Mouse (Mus musculus): ENCODE results near the gene Ip6k2. TPM values are rescaled to one million over a fixed set of nuclear protein-coding genes. Genes with fewer than 3 reads are reported as not detected.

Ip6k2 gene
- polyA plus RNA-seq, 1 experiment from 2014 or later = 28.6 TPM

DNA sequence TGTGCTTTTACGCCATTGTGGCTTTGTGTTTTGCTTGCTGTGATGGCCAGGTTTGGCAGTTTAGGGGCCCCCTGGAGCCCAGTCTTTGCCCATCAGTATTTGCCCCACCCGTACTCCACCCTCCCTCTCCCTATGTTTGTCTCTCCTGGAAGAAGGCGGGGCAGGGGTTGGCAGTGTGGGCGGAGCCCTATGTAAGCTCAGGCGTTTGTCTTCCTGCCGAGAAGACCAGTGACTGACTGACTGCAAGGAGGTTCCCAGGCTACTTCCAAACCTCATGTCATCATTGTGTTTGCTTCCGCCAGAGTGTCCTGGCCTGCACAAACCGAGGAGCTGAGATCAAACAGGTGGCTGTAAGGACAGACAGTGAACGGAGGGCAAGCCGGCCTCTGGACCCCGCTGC, 12.2 kb downstream of the Ip6k2 start:
- H3K27ac ChIP-seq = no peak overlapping the region
- H3K79me2 ChIP-seq (ENCODE audit: inconsistent target) = peaks cover 63% of the 10 kb centered on the region
- WGBS (ENCODE audit: missing documents) = 71% methylated on average over 11 of the region's 11 CpGs
- H3K4me3 ChIP-seq (ENCODE audit: inconsistent target) = no peak overlapping the region
- H3K36me3 ChIP-seq (ENCODE audit: inconsistent target) = peaks cover 47% of the 10 kb centered on the region

DNA sequence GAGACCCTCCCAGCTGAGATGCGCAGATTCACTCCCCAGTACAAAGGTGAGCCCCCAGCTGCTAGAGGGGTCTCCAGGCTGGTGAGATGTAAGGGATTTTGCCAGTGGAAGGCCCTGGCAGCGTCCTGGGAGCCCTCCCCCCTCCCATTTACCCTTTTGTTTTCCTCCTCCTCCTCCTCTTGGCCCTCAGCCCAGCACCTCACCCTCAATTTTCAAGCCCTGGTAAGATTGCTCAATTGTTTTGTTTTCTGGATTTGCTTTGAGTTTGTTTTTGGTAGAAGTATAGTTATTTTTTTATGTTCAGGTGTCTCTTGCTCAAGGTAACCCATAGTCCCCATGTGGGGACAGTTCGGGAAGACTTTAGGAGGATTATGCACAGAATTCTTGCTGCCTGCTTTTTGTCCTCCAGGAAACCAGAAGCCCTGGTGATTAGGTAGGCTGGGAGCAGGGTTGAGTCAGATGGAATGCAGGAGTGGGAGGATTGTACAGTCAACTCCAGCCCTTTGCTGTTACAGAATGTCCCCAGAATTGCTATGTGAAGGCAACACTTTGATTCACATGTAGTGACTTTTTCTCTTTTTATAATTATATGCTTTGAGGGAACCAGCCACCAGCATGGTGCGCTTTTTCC, 12.9 kb downstream of the Ip6k2 start:
- Histone ChIP-seq H3K36me3 (ENCODE audit: inconsistent target) (peaks cover 50% of the 10 kb centered on the region), H3K4me3 (ENCODE audit: inconsistent target) (no peak overlapping the region), H3K79me2 (ENCODE audit: inconsistent target) (peaks cover 55% of the 10 kb centered on the region), H3K27ac (no peak overlapping the region)
- 90% methylated on average over 4 of the region's 4 CpGs for WGBS (ENCODE audit: missing documents)

DNA sequence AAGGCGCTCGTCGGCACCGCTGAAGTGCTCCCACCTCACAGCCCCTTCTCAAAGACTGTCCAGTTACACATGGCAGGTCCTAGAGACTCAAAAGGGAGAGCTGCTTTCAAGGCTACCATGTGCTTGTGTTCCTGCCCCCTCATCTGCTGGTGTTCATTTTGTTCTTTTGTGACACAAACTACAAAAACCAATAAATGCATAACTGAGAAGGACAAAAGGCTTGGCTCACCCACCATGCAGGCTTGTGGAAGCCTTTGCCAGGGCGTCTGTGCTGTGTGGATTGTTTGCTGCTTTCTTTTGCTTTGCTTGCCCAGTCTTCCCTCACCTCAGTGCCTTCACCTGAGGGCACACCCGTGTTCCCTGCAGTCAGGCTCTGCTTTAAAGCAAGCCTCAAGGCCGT, 13.9 kb downstream of the Ip6k2 start:
- no peak overlapping the region for H3K4me3 ChIP-seq (ENCODE audit: inconsistent target)
- no peak overlapping the region for H3K27ac ChIP-seq
- H3K36me3 ChIP-seq (ENCODE audit: inconsistent target) = peaks cover 60% of the 10 kb centered on the region
- WGBS (ENCODE audit: missing documents) = 92% methylated on average over 7 of the region's 7 CpGs
- H3K79me2 ChIP-seq (ENCODE audit: inconsistent target) = peaks cover 45% of the 10 kb centered on the region

DNA sequence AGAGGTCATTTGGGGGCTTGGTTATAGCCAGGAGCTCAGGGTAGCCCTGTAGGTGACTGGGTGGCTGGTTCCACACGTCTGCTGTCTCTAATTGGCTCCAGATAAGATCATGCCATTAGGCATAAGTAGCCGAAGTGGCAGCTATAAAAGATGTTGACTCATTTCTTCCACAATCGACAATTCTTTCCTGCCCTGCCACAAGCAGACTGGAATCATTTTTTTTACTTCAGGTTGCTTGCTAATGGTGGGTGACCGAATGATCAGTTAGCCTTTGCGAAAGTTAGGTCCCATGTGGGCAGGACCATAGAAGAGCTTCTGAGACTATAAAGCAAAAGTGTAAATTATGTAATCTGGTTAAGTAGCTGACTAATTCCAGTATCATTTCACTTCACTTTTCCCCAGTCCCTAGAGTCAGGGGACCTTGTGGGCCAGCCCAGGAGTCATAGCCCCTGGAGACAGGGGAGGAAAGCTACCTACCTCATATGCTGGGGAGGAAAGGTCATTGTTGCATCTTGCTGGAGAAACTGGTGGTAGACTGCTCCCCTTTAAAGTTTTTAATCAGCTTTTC, 15.0 kb downstream of the Ip6k2 start:
- H3K4me3 ChIP-seq (ENCODE audit: inconsistent target) = no peak overlapping the region
- peaks cover 60% of the 10 kb centered on the region for H3K36me3 ChIP-seq (ENCODE audit: inconsistent target)
- whole genome bisulfite sequencing (ENCODE audit: missing documents) = 89% methylated on average over 5 of the region's 5 CpGs
- no peak overlapping the region for H3K27ac ChIP-seq
- peaks cover 34% of the 10 kb centered on the region for H3K79me2 ChIP-seq (ENCODE audit: inconsistent target)

DNA sequence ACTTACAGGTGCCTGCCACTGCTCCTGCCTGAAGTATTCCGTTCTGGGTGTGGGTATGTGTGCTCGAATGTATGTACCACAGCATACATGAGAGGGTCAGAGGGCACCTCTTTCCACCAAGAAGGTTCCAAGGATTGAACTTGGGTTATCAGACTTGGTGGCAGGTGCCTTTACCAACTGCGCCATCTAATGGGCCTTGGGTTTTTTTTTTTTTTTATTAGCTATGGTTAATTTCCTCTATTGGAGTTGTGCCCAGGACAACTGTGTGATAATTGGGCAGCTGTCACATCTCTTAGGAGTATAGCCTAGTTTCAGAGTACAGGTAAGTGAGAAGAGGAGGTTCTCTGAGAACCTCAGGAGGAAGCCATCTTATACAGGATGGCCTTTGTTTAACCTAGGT, 16.0 kb downstream of the Ip6k2 start:
- Histone ChIP-seq H3K4me3 (ENCODE audit: inconsistent target) (no peak overlapping the region), H3K36me3 (ENCODE audit: inconsistent target) (peaks cover 65% of the 10 kb centered on the region), H3K79me2 (ENCODE audit: inconsistent target) (peaks cover 25% of the 10 kb centered on the region), H3K27ac (no peak overlapping the region)
- WGBS (ENCODE audit: missing documents) = 98% methylated on average over 3 of the region's 3 CpGs

DNA sequence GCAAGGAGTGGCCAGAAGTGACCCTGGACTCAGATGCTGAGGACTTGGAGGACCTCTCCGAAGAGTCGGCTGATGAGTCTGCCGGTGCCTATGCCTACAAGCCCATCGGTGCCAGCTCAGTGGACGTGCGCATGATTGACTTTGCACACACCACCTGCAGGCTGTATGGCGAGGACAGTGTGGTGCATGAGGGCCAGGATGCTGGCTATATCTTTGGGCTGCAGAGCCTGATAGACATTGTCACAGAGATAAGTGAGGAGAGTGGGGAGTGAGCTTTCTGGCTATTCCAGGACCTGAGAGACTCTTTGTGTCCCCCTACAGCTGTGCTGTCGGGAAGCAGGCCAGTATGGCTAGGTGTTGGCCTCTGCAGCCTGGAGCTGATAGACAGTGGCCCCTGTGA, 22.2 kb downstream of the Ip6k2 start:
- Histone ChIP-seq H3K27ac (no peak overlapping the region), H3K4me3 (ENCODE audit: inconsistent target) (no peak overlapping the region), H3K79me2 (ENCODE audit: inconsistent target) (no peaks in the 10 kb centered on the region; the same call in 1 of the 2 replicates), H3K36me3 (ENCODE audit: inconsistent target) (peaks cover 35% of the 10 kb centered on the region)
- WGBS (ENCODE audit: missing documents) = 92% methylated on average over 8 of the region's 8 CpGs

DNA sequence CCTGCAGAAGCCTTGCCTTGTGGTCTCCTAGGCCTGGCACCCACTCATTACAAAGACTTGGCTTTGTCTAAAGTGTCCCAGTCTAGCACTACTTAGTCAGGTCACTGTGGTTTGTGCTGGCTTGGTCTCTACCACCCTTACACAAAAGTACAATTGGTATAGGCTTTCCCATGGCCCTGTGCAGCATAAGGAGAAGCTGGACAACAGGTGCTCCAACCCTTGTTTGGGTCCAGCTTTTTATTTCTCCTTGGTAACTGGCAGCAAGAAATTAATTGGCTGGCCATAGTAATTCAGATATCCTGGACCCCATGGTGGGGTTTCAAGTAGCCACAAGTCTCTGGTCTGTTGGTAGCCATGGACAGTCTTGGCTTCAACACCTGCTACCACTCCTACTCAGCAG, 22.8 kb downstream of the Ip6k2 start:
- no peak overlapping the region for H3K4me3 ChIP-seq (ENCODE audit: inconsistent target)
- H3K27ac ChIP-seq = no peak overlapping the region
- no peaks in the 10 kb centered on the region; the same call in 1 of the 2 replicates for H3K79me2 ChIP-seq (ENCODE audit: inconsistent target)
- H3K36me3 ChIP-seq (ENCODE audit: inconsistent target) = peaks cover 40% of the 10 kb centered on the region

DNA sequence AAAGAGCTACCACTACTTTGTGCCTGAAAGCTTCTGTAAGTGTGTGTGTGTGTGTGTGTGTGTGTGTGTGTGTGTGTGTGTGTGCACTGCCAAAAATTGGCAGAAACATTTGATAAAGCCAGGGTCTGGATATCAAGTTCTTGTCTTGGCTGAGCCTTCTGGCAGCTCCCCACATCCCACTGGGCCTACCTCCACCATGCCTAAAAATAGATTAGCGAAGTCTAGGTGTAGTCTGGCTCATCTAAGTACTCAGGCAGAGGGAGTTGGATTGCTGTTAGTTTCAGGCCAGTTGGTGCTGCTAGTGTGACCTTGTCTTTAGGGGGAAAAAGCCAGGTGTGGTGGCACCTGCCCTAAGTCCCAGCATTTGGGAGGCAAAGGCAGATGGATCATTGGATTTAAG, 23.2 kb downstream of the Ip6k2 start:
- Histone ChIP-seq H3K27ac (no peak overlapping the region), H3K36me3 (ENCODE audit: inconsistent target) (peaks cover 40% of the 10 kb centered on the region), H3K4me3 (ENCODE audit: inconsistent target) (no peak overlapping the region), H3K79me2 (ENCODE audit: inconsistent target) (no peaks in the 10 kb centered on the region; the same call in 1 of the 2 replicates)
- WGBS (ENCODE audit: missing documents) = 100% methylated on average over 1 of the region's 1 CpGs

DNA sequence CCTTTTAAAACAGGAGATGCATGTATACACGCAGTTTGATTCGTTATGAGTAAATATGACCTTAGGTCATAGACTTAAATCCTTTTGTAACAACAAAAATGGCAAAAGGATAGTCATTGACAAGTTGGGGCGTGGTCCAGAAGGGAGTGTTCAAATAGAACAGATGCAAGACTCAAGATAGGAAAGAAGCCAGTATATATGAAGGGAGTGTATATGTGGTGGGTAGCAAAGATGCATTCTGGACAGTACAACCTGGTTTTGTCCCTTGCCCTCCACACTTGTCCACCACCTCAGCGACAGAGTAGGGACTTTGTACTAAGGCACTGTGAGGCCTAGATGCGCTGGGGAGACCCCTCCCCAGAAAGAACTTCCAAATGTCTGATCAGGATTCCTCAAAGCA, 24.1 kb downstream of the Ip6k2 start:
- WGBS (ENCODE audit: missing documents) = 74% methylated on average over 5 of the region's 5 CpGs
- H3K79me2 ChIP-seq (ENCODE audit: inconsistent target) = no peaks in the 10 kb centered on the region; the same call in 1 of the 2 replicates
- H3K27ac ChIP-seq = no peak overlapping the region
- no peak overlapping the region for H3K4me3 ChIP-seq (ENCODE audit: inconsistent target)
- H3K36me3 ChIP-seq (ENCODE audit: inconsistent target) = peaks cover 42% of the 10 kb centered on the region

DNA sequence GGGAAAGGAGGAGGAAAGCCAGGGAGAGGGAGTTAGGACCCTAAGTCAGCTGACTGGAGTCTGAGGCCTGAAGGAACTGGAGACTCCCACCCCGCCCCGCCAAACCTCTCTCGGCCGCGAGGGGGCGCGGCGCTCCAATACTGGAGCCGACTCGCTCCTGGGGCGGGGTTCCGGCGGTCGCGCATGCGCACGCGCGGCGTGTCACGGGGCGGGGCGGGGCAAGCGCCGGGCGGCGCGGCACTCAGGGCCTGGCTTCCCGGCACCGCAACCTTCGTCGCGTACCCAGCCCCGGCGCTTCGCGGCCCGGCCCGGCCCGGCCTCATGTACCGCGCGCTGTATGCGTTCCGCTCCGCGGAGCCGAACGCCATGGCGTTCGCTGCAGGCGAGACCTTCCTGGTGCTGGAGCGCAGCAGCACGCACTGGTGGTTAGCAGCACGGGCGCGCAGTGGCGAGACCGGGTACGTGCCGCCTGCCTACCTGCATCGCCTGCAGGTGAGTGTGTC, 24.6 kb downstream of the Ip6k2 start, which contains the start of gene Nckipsd:
Gene Nckipsd, plus strand, starts transcription at position 206 of the 503 bp plus-strand sequence.
- peak within 1 kb of the TSS; percentile 41 for H3K27ac ChIP-seq
- WGBS (ENCODE audit: missing documents) = 0% methylated on average over 38 of the region's 62 CpGs
- peaks cover 47% of the 10 kb centered on the region for H3K36me3 ChIP-seq (ENCODE audit: inconsistent target)
- H3K79me2 ChIP-seq (ENCODE audit: inconsistent target) = no peaks in the 10 kb centered on the region; the same call in 1 of the 2 replicates
- peak within 1 kb of the TSS; percentile 73 for H3K4me3 ChIP-seq (ENCODE audit: inconsistent target)

DNA sequence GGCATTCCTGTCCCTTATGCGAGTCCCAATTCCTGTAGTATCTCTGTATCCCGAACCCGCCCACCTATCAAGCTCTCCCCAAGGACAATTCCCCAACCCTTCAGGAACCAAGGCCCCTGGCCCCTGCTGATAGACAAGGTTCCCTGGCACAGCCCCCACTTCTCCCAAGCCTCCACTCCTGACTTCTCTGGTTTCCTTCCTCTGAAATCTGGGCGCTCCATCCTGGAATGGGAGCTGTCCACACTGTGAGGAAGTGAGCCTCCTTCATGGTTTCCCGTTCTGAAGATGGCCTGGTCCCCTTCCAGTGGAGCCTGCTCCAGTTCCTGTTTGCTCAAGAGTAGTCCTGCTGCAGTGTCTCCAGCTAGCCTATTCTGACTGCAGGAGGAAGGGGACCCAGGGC, 25.6 kb downstream of the Ip6k2 start:
- Histone ChIP-seq H3K27ac (peak overlapping the region; percentile 41), H3K4me3 (ENCODE audit: inconsistent target) (peak overlapping the region; percentile 73), H3K36me3 (ENCODE audit: inconsistent target) (peaks cover 56% of the 10 kb centered on the region), H3K79me2 (ENCODE audit: inconsistent target) (no peaks in the 10 kb centered on the region; the same call in 1 of the 2 replicates)
- 51% methylated on average over 5 of the region's 5 CpGs for WGBS (ENCODE audit: missing documents)

DNA sequence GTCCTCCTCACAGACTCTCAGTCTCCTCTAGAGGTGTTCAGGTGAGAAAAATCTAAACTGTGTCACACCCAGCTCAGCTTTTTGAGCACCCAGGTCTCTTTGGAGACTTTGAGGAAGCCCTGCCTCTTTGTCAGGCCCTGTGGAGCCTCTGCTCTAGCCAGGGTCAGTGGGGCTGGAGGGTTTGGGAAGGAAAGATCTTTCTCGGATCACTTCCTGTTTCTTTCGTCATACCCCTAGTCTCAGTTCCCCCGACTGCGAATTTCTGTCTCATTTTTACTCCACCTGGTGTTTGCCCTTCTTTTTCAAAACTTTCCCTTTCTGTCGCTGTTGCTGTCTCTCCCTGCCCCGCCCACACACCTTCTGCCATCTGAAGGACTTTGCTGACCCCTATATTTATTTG, 26.1 kb downstream of the Ip6k2 start:
- H3K4me3 ChIP-seq (ENCODE audit: inconsistent target) = no peak overlapping the region; the same call in 1 of the 2 replicates

DNA sequence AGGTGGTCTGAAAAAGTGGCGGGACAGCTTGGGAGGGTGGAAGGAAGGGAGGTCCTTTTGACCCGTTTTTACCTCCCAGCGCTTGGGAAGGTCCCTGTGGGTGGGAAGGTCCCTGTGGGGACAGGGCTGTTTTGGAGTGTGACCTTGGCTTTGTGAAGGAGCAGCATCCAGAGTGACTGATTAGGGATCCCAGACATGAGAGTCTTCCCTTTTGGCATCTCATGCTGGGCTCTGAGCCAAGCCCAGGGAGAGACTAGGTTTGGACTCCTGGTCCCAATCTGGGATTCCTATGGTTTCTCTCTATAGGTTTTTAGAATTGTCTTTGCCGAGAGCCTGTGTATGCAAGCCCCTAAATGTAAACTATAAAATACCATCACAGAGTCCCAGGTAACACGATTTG, 26.9 kb downstream of the Ip6k2 start:
- WGBS (ENCODE audit: missing documents) = 98% methylated on average over 5 of the region's 5 CpGs
- Histone ChIP-seq H3K79me2 (ENCODE audit: inconsistent target) (no peaks in the 10 kb centered on the region; the same call in 1 of the 2 replicates), H3K4me3 (ENCODE audit: inconsistent target) (no peak overlapping the region), H3K27ac (no peak overlapping the region), H3K36me3 (ENCODE audit: inconsistent target) (peaks cover 56% of the 10 kb centered on the region)

More for the DNA sequence above, 26.1 kb downstream of the Ip6k2 start:
- 17% methylated on average over 6 of the region's 6 CpGs for WGBS (ENCODE audit: missing documents)
- Histone ChIP-seq H3K27ac (peak overlapping the region; percentile 41), H3K36me3 (ENCODE audit: inconsistent target) (peaks cover 56% of the 10 kb centered on the region), H3K79me2 (ENCODE audit: inconsistent target) (no peaks in the 10 kb centered on the region; the same call in 1 of the 2 replicates)

DNA sequence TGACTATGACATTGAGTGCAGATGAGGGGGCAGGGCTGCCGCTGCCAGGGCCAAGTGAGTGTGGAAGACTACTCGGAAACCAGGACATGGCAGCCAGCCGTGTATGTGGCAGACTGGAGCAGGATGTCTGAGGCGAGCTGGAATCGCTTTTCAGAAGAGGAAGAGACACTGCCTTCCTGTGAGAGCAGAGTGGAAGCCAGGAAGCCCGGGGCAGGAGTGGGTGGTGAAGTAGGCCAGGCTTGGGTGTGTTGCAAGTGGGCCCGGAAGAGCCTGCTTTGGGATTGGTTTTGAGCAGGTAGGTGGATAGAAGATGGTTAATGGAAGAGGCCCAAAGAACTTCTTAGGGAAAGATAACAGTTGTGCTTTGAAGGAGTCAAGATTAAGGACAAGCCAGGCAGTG, 32.0 kb downstream of the Ip6k2 start:
- H3K79me2 ChIP-seq (ENCODE audit: inconsistent target) = no peaks in the 10 kb centered on the region; the same call in 1 of the 2 replicates
- 82% methylated on average over 7 of the region's 7 CpGs for WGBS (ENCODE audit: missing documents)
- peaks cover 79% of the 10 kb centered on the region for H3K36me3 ChIP-seq (ENCODE audit: inconsistent target)
- H3K4me3 ChIP-seq (ENCODE audit: inconsistent target) = no peak overlapping the region
- no peak overlapping the region for H3K27ac ChIP-seq

DNA sequence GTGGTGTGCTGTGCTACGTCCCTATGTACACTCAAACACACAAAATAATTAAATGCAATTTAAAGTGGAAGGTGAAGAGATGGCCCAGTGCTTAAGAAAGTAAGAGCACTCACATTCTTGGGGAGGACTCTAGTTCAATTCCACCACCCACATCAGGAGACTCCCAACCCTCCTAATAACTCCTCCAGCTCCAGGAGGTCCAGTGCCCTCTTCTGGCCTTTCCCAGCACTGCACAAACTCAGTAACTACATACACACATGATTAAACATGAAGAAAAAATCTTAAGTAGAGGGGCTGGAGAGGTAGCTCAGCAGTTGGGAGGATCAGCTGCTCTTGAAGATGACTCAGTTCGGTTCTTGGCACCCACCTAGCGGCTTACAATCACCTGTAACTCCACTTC, 35.9 kb downstream of the Ip6k2 start:
- Histone ChIP-seq H3K36me3 (ENCODE audit: inconsistent target) (peaks cover 42% of the 10 kb centered on the region), H3K4me3 (ENCODE audit: inconsistent target) (no peak overlapping the region), H3K27ac (no peak overlapping the region), H3K79me2 (ENCODE audit: inconsistent target) (no peaks in the 10 kb centered on the region)
- WGBS (ENCODE audit: missing documents) = 78% methylated on average over 3 of the region's 3 CpGs
